Comparison of ENCODE assay signal across 16 mouse cellular contexts in genomic region chr3:66972191-66972950, GRCm38 (mm10). TPM values are rescaled to one million over a fixed set of nuclear protein-coding genes. Genes with fewer than 3 reads are reported as not detected.
DNase-seq lines count a peak whose midpoint lies in the region; ATAC-seq and TF ChIP-seq lines count a peak whose summit lies in the region.
"Had no signal": no experiment of that assay in that cellular context is flagged by ENCODE, and none has a peak within 500 bp of the region (broad histone marks: within the 10 kb centered on the region; RNA-seq: fewer than 3 reads in every experiment).

No protein-coding gene starts in this region.

- peaks cover 7% of the 10 kb centered on the region; the same call in 1 of the 2 replicates for H3K4me1 ChIP-seq in limb, embryonic 14.5 days (ENCODE audit: control insufficient read depth, insufficient read depth, low read length)

- H3K9ac ChIP-seq in limb, embryonic 14.5 days (ENCODE audit: low read depth, low read length, severe bottlenecking) = peak overlapping the region; percentile 3; the same call in 1 of the 2 replicates
- H3K9ac ChIP-seq: liver, postnatal 0 days had no signal

- peak overlapping the region; percentile 24; the same call in 1 of the 2 replicates for H3K4me2 ChIP-seq in limb, embryonic 14.5 days (replicated peaks; ENCODE audit: low read depth, low read length, severe bottlenecking)

- no peak for ATAC-seq in limb, embryonic 14.5 days (ENCODE audit: low FRiP score, low read depth)

- DNase-seq in gastrocnemius, adult 2 months = no peak
- no peak for DNase-seq in gastrocnemius, postnatal 10 days
- peak; percentile 7 for DNase-seq in kidney, adult 9 months
- DNase-seq in kidney, postnatal 36 days = no peak
- no peak for DNase-seq in limb, embryonic 14.5 days (ENCODE audit: low spot score)
- DNase-seq in retina, postnatal 1 day = peak; percentile 40
- DNase-seq in urinary bladder, postnatal 25 days (ENCODE audit: low spot score) = no peak
- no peak for DNase-seq in spleen, postnatal 10 days (ENCODE audit: low spot score in 2 of 2)
- DNase-seq: cerebellum, adult 11-12 months; liver, postnatal 0 days had no signal

- H3K4me3 ChIP-seq in gastrocnemius, adult 2 months = peak overlapping the region; percentile 13
- H3K4me3 ChIP-seq in limb, embryonic 14.5 days (replicated peaks; ENCODE audit: low read length) = no peak overlapping the region

- no peak for TF ChIP-seq POLR2A in limb, embryonic 14.5 days (IDR thresholded peaks at IDR 0.05; ENCODE audit: borderline replicate concordance, extremely low read depth, insufficient read depth, insufficient read length)

- H3K36me3 ChIP-seq in limb, embryonic 14.5 days (ENCODE audit: control insufficient read depth, insufficient read depth, low read length) = 0 out of 2 replicates have a peak, but pooled peaks cover 12% of the 10 kb centered on the region
- H3K36me3 ChIP-seq: heart, embryonic 13.5 days; neural tube, embryonic 12.5 days had no signal

- H3K27me3 ChIP-seq in limb, embryonic 14.5 days (ENCODE audit: control insufficient read depth, insufficient read depth, low read length) = peaks cover 67% of the 10 kb centered on the region

- intact Hi-C loops in gastrocnemius, adult 2 months (cut with DNase I) = no loop called here

- no peak for TF ChIP-seq CTCF in gastrocnemius, adult 2 months (IDR thresholded peaks at IDR 0.05)

- H3K27ac ChIP-seq in gastrocnemius, adult 2 months = no peak overlapping the region
- H3K27ac ChIP-seq in limb, embryonic 14.5 days (replicated peaks; ENCODE audit: low read depth, low read length) = peak overlapping the region; percentile 16; the same call in 1 of the 2 replicates
- H3K27ac ChIP-seq: heart, embryonic 13.5 days; neural tube, embryonic 12.5 days had no signal

- WGBS in limb, embryonic 14.5 days = 27% methylated on average over 16 of the region's 16 CpGs

- no peaks in the 10 kb centered on the region for H3K9me3 ChIP-seq in limb, embryonic 14.5 days (ENCODE audit: control insufficient read depth, low read length)
- H3K9me3 ChIP-seq: heart, embryonic 13.5 days; neural tube, embryonic 12.5 days had no signal

RNA-seq across cellular contexts. Expression of gene Rsrc1, which starts 8.8 kb away (rescaled TPM):
- total RNA-seq in gastrocnemius, adult 2 months (2021) = 10 to 100 TPM; 11.6 to 14.8 TPM
- 10 to 100 TPM; 21.9 to 22.8 TPM for total RNA-seq in gastrocnemius, postnatal 10 days (2021)
- polyA plus RNA-seq in limb, embryonic 14.5 days (2012; rRNA removed) = 17.1 and 22.9 TPM in 2 replicates
- polyA plus RNA-seq in limb, embryonic 14.5 days (2014; fragmentation: Nextera tagmentation; extraction: Ambion mirVana) = 41.8 and 41.9 TPM in 2 replicates

RNA-seq across cellular contexts. Expression of gene Shox2, which starts 9.2 kb away (rescaled TPM):
- 1 to 10 TPM; 1.4 to 2.3 TPM for total RNA-seq in gastrocnemius, adult 2 months (2021)
- total RNA-seq in gastrocnemius, postnatal 10 days (2021) = 1 to 10 TPM; 5.1 to 8.5 TPM
- polyA plus RNA-seq in limb, embryonic 14.5 days (2012; rRNA removed) = 58.8 and 83.5 TPM in 2 replicates
- polyA plus RNA-seq in limb, embryonic 14.5 days (2014; fragmentation: Nextera tagmentation; extraction: Ambion mirVana) = 36.5 and 41.5 TPM in 2 replicates
- total RNA-seq: left cerebral cortex, postnatal 10 days; megakaryocyte, adult 5-6 weeks had no signal
- polyA plus RNA-seq: cortical plate, adult 2 months; inflammation-experienced regulatory T-cells, adult 6 months had no signal

Comparison
In these comparisons a context has a peak if more than half of its experiments do, and no peak if none do; other contexts are left out.
1. DNase-seq: peak in kidney, adult 9 months (single experiment) and retina, postnatal 1 day (single experiment); none in gastrocnemius, adult 2 months (single experiment), gastrocnemius, postnatal 10 days (single experiment), kidney, postnatal 36 days (0 of 2), limb, embryonic 14.5 days (single experiment), urinary bladder, postnatal 25 days (single experiment) and spleen, postnatal 10 days (0 of 2).